Mouse (Mus musculus): ENCODE measurements around the gene Cks1b.

Cks1b gene

GRCm38 (mm10) chr3:89395806-89396653 is 22.2 kb downstream of the Cks1b start:
- no peak for DNase-seq (ENCODE audit: low spot score in 2 of 2)

GRCm38 (mm10) chr3:89395419-89395805 is 22.8 kb downstream of the Cks1b start:
- no peak for DNase-seq (ENCODE audit: low spot score in 2 of 2)

- peak in 1 of 2 experiments; percentile 62 for DNase-seq (ENCODE audit: low spot score in 2 of 2)
Observed at GRCm38 (mm10) chr3:89394894-89395256, 23.3 kb downstream of the Cks1b start.

GRCm38 (mm10) chr3:89394006-89394893 is 23.9 kb downstream of the Cks1b start, which contains the start of gene Zbtb7b:
Zbtb7b (minus strand) TSS chr3:89394776.
- peak in 1 of 2 experiments; percentile 48 for DNase-seq (ENCODE audit: low spot score in 2 of 2)

GRCm38 (mm10) chr3:89393605-89394004 is 24.6 kb downstream of the Cks1b start:
- DNase-seq (ENCODE audit: low spot score in 2 of 2), result peak; percentile 91 to 94

- no peak for DNase-seq (ENCODE audit: low spot score in 2 of 2)
Observed at GRCm38 (mm10) chr3:89392871-89393311, 25.3 kb downstream of the Cks1b start.

GRCm38 (mm10) chr3:89391663-89392511 is 26.3 kb downstream of the Cks1b start:
- no peak for DNase-seq (ENCODE audit: low spot score in 2 of 2)

GRCm38 (mm10) chr3:89390699-89391662 is 27.2 kb downstream of the Cks1b start:
- DNase-seq (ENCODE audit: low spot score in 2 of 2), result no peak

- DNase-seq (ENCODE audit: low spot score in 2 of 2), result no peak
Observed at GRCm38 (mm10) chr3:89390111-89390515, 28.1 kb downstream of the Cks1b start.

GRCm38 (mm10) chr3:89388901-89389740 is 29.1 kb downstream of the Cks1b start:
- no peak for DNase-seq (ENCODE audit: low spot score in 2 of 2)

GRCm38 (mm10) chr3:89388134-89388881 is 29.9 kb downstream of the Cks1b start:
- DNase-seq (ENCODE audit: low spot score in 2 of 2), result no peak

- DNase-seq (ENCODE audit: low spot score in 2 of 2), result no peak
Observed at GRCm38 (mm10) chr3:89387632-89388031, 30.6 kb downstream of the Cks1b start.

GRCm38 (mm10) chr3:89386438-89387420 is 31.5 kb downstream of the Cks1b start:
- DNase-seq (ENCODE audit: low spot score in 2 of 2), result no peak

- DNase-seq (ENCODE audit: low spot score in 2 of 2), result no peak
Observed at GRCm38 (mm10) chr3:89385451-89385850, 32.7 kb downstream of the Cks1b start.

GRCm38 (mm10) chr3:89384331-89385076 is 33.7 kb downstream of the Cks1b start:
- DNase-seq (ENCODE audit: low spot score in 2 of 2), result no peak

GRCm38 (mm10) chr3:89383651-89384255 is 34.4 kb downstream of the Cks1b start:
- DNase-seq (ENCODE audit: low spot score in 2 of 2), result no peak
